ENCODE assay signal across 11 mouse cellular contexts in the genomic region with DNA sequence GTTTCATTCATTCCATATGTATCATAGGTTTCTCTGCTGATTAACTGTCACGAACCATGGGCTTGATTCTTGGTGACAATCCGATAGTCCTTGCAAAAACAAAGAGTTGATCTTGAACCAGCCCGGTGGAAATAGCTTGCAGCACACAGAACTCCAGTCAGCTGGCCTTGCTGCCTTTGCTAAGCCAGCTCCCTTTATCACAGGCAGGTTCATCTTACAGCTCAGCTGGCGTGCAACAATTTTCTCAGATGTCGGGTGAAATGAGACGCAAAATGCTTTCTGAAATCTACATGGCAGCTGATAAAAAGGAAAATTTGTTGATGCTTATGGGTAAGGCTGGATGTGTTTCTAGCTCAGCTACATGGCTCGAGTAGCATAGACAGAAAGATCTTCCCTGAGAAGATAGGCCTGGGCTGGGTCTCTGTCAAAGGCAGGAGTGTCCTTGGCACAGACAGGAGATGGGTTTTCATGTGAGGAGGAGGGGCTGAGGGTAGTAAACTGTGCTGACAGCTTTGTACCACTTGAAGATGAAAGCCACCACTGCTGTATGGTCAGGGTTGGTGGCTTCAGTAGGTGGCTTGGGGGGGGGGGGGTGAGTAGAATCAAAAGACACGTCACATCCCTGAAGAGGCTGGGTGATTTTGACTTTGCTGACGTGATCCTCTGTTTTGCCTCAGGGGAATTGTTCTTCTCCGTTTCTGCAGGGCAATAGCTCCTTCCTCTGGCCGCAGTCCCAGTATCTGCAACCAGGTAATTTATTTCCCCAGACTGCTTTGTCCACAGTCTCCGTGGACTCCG. TPM values are rescaled to one million over a fixed set of nuclear protein-coding genes. Genes with fewer than 3 reads are reported as not detected.
DNase-seq lines count a peak whose midpoint lies in the region; ATAC-seq and TF ChIP-seq lines count a peak whose summit lies in the region.
"Had no signal": no experiment of that assay in that cellular context is flagged by ENCODE, and none has a peak within 500 bp of the region (broad histone marks: within the 10 kb centered on the region; RNA-seq: fewer than 3 reads in every experiment).

No protein-coding gene starts in this region.

- no peak for TF ChIP-seq POLR2A in small intestine, adult 2 months (IDR thresholded peaks at IDR 0.05; ENCODE audit: low read depth, low read length)

- no peak overlapping the region for H3K4me3 ChIP-seq in lung, postnatal 0 days (ENCODE audit: low read depth, low read length)
- H3K4me3 ChIP-seq in kidney, embryonic 14.5 days (ENCODE audit: low read length), result no peak overlapping the region
- H3K4me3 ChIP-seq in small intestine, adult 2 months (ENCODE audit: low read depth, low read length), result no peak overlapping the region
- H3K4me3 ChIP-seq: limb, embryonic 12.5 days had no signal

- no peak for TF ChIP-seq EP300 in lung, postnatal 0 days (IDR thresholded peaks at IDR 0.05)

- peak; percentile 31 for TF ChIP-seq CTCF in lung, postnatal 0 days (IDR thresholded peaks at IDR 0.05)
- TF ChIP-seq CTCF in small intestine, adult 2 months (IDR thresholded peaks at IDR 0.05; ENCODE audit: extremely low read depth, insufficient read length, insufficient replicate concordance, low read depth, low read length), result no peak

- no peaks in the 10 kb centered on the region for H3K9me3 ChIP-seq in lung, postnatal 0 days (ENCODE audit: low read length)
- no peaks in the 10 kb centered on the region for H3K9me3 ChIP-seq in kidney, embryonic 14.5 days (ENCODE audit: control insufficient read depth, low read length)
- H3K9me3 ChIP-seq: limb, embryonic 12.5 days had no signal

- WGBS in lung, postnatal 0 days, result 52% methylated on average over 13 of the region's 13 CpGs
- 36% methylated on average over 13 of the region's 13 CpGs for WGBS in kidney, embryonic 14.5 days
- WGBS in small intestine, adult 2 months, result 73% methylated on average over 13 of the region's 13 CpGs

- no peak; the same call in 1 of the 2 replicates for ATAC-seq in lung, postnatal 0 days
- ATAC-seq in kidney, embryonic 14.5 days (ENCODE audit: low FRiP score, low TSS enrichment), result peak; percentile 77
- no peak for ATAC-seq in inflammation-experienced regulatory T-cells, adult 6 months

- no peak overlapping the region for H3K27ac ChIP-seq in lung, postnatal 0 days (ENCODE audit: low read length)
- no peak overlapping the region for H3K27ac ChIP-seq in kidney, embryonic 14.5 days (ENCODE audit: low read depth, low read length)
- 0 out of 2 replicates have a peak overlapping the region, but pooled peaks have one; percentile 0 for H3K27ac ChIP-seq in small intestine, adult 2 months (ENCODE audit: insufficient read depth, low read depth, low read length)
- H3K27ac ChIP-seq: limb, embryonic 12.5 days had no signal

- no peaks in the 10 kb centered on the region for H3K27me3 ChIP-seq in lung, postnatal 0 days (replicated peaks; ENCODE audit: insufficient read depth, low read length)
- H3K27me3 ChIP-seq in kidney, embryonic 14.5 days (ENCODE audit: control insufficient read depth, insufficient read depth, low read length), result no peaks in the 10 kb centered on the region
- H3K27me3 ChIP-seq in small intestine, adult 2 months (ENCODE audit: control insufficient read depth, insufficient read depth, low read length), result no peaks in the 10 kb centered on the region
- H3K27me3 ChIP-seq: limb, embryonic 12.5 days had no signal

- no peak overlapping the region for H3K9ac ChIP-seq in lung, postnatal 0 days (replicated peaks; ENCODE audit: low read depth)
- H3K9ac ChIP-seq in kidney, embryonic 14.5 days (ENCODE audit: low read depth, low read length), result no peak overlapping the region
- H3K9ac ChIP-seq: limb, embryonic 12.5 days had no signal

- no peak overlapping the region for H3K4me2 ChIP-seq in lung, postnatal 0 days (replicated peaks; ENCODE audit: low read depth, low read length)
- no peak overlapping the region for H3K4me2 ChIP-seq in kidney, embryonic 14.5 days (replicated peaks; ENCODE audit: low read depth, low read length)
- H3K4me2 ChIP-seq: limb, embryonic 12.5 days had no signal

- no peaks in the 10 kb centered on the region for H3K4me1 ChIP-seq in lung, postnatal 0 days (ENCODE audit: insufficient read depth, low read depth, low read length)
- 0 out of 2 replicates have a peak, but pooled peaks cover 6% of the 10 kb centered on the region for H3K4me1 ChIP-seq in kidney, embryonic 14.5 days (ENCODE audit: control insufficient read depth, insufficient read depth, low read length)
- no peaks in the 10 kb centered on the region; the same call in 1 of the 2 replicates for H3K4me1 ChIP-seq in small intestine, adult 2 months (ENCODE audit: control insufficient read depth, insufficient read depth, insufficient read length, low read length)

- no peaks in the 10 kb centered on the region for H3K36me3 ChIP-seq in lung, postnatal 0 days (ENCODE audit: insufficient read depth, low read length)
- H3K36me3 ChIP-seq in kidney, embryonic 14.5 days (ENCODE audit: control insufficient read depth, insufficient read depth, low read length), result no peaks in the 10 kb centered on the region
- H3K36me3 ChIP-seq in small intestine, adult 2 months (ENCODE audit: control insufficient read depth, insufficient read depth, low read length), result no peaks in the 10 kb centered on the region
- H3K36me3 ChIP-seq: limb, embryonic 12.5 days had no signal

- DNase-seq in cerebellum, postnatal 10 days, result peak; percentile 33 to 48
- DNase-seq in cerebellum, adult 18-20 months, result no peak
- DNase-seq in lung, postnatal 0 days (ENCODE audit: low spot score), result no peak
- no peak for DNase-seq in lung, postnatal 14 days
- no peak for DNase-seq in layer of hippocampus, adult 18-20 months (ENCODE audit: low spot score in 2 of 2)

RNA-seq across cellular contexts. Expression of gene Tex35, which starts 45.0 kb away (rescaled TPM):
- polyA plus RNA-seq in lung, postnatal 0 days (2015; fragmentation: Nextera tagmentation; extraction: Ambion mirVana), result not detected in 2 replicates
- not detected in 2 replicates for polyA plus RNA-seq in kidney, embryonic 14.5 days (2014; fragmentation: Nextera tagmentation; extraction: Ambion mirVana)
- not detected in 2 replicates for polyA plus RNA-seq in small intestine, adult 2 months (2012; rRNA removed)
- polyA plus RNA-seq in inflammation-experienced regulatory T-cells, adult 6 months (2017; shearing (Covaris generic)), result under 1 TPM in 1 of 3 experiments, not detected in 2; 0.43 TPM
- total RNA-seq in layer of hippocampus, adult 18-20 months (2021), result not detected
- total RNA-seq: common myeloid progenitor, adult 5-6 weeks; megakaryocyte, adult 5-6 weeks had no signal
- polyA plus RNA-seq: limb, embryonic 12.5 days had no signal

Comparison
In these comparisons a context has a peak if more than half of its experiments do, and no peak if none do; other contexts are left out.
1. DNase-seq: peak in cerebellum, postnatal 10 days (2 of 2); none in cerebellum, adult 18-20 months (0 of 2), lung, postnatal 0 days (single experiment), lung, postnatal 14 days (single experiment) and layer of hippocampus, adult 18-20 months (0 of 2).